ENCODE assay signal across 8 mouse cellular contexts in the genomic region with DNA sequence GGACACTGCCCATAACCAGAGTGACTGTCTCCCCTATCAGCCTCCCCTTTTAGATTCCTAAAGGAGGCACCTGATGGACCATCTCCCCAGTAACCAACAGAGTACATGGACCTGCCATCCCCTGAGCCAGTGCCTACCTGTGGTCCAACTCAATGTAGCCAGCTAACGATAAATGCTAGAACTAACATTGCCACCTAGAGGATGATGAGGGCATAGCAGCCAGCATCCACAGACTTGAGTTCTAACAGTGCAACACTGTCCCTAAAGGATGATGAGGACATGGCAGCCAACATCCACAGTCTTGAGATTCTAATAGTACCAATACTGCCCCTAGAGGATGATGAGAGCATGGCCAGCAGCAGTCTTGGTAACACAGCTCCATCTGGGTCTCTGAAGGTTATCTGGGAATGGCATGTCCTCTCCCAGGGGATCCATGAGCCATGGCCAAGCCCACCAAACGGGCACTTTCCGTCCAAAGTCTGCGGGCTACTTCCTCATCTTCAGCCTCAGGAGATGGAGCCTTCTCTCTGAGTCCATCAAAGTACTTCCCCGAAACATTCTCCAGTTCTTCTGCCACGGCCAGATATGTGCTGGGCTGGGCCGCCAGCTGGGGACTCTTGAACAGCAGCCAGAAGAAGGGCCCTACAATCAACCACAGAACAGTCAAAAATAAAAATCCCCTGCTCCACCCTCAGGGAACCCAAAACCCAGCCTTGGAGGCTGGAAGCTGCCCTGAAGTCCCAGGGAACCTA. TPM values are rescaled to one million over a fixed set of nuclear protein-coding genes. Genes with fewer than 3 reads are reported as not detected.
A peak's percentile ranks its signal among the peaks of the same experiment; 100 is the strongest.
DNase-seq lines count a peak whose midpoint lies in the region; ATAC-seq lines count a peak whose summit lies in the region.

No protein-coding gene starts in this region.

- H3K27ac ChIP-seq in hindbrain, embryonic 11.5 days (ENCODE audit: low read depth, low read length): no peak overlapping the region
- no peak overlapping the region for H3K27ac ChIP-seq in lung, embryonic 16.5 days (ENCODE audit: low read length)

- peak; percentile 93 for DNase-seq in NIH3T3 (ENCODE audit: low read depth)
- peak; percentile 93 to 95 for DNase-seq in cerebellum, postnatal 10 days
- peak; percentile 80 to 84 for DNase-seq in frontal cortex, postnatal 10 days (ENCODE audit: low spot score in 2 of 2)
- peak; percentile 93 for DNase-seq in hindbrain, embryonic 11.5 days (ENCODE audit: low spot score)
- peak; percentile 95 for DNase-seq in layer of hippocampus, adult 9-11 months
- DNase-seq in ovary, postnatal 36 days (ENCODE audit: low spot score): peak; percentile 67
- DNase-seq in thymus, postnatal 14 days: peak; percentile 88

- no peaks in the 10 kb centered on the region for H3K9me3 ChIP-seq in hindbrain, embryonic 11.5 days (ENCODE audit: control insufficient read depth, low read length)
- no peaks in the 10 kb centered on the region for H3K9me3 ChIP-seq in lung, embryonic 16.5 days (ENCODE audit: control insufficient read depth, low read length)

- 76% methylated on average over 7 of the region's 7 CpGs for WGBS in hindbrain, embryonic 11.5 days
- 67% methylated on average over 7 of the region's 7 CpGs for WGBS in lung, embryonic 16.5 days

- H3K36me3 ChIP-seq in hindbrain, embryonic 11.5 days (ENCODE audit: control insufficient read depth, insufficient read depth, low read length): peaks cover 3% of the 10 kb centered on the region; the same call in 1 of the 2 replicates
- H3K36me3 ChIP-seq in lung, embryonic 16.5 days (ENCODE audit: control insufficient read depth, insufficient read depth, low read length): peaks cover 20% of the 10 kb centered on the region

- no peak overlapping the region for H3K4me3 ChIP-seq in hindbrain, embryonic 11.5 days (ENCODE audit: low read depth, low read length)
- no peak overlapping the region for H3K4me3 ChIP-seq in lung, embryonic 16.5 days (ENCODE audit: low read length)

- no peak overlapping the region for H3K9ac ChIP-seq in hindbrain, embryonic 11.5 days (ENCODE audit: low read depth, low read length)
- no peak overlapping the region for H3K9ac ChIP-seq in lung, embryonic 16.5 days (ENCODE audit: low read length)

- no peaks in the 10 kb centered on the region for H3K27me3 ChIP-seq in hindbrain, embryonic 11.5 days (ENCODE audit: control insufficient read depth, insufficient read depth, low read length)
- H3K27me3 ChIP-seq in lung, embryonic 16.5 days (ENCODE audit: control insufficient read depth, insufficient read depth, low read depth, low read length): no peaks in the 10 kb centered on the region

- peak; percentile 93 for ATAC-seq in hindbrain, embryonic 11.5 days (ENCODE audit: low FRiP score)
- ATAC-seq in lung, embryonic 16.5 days (ENCODE audit: low read depth): peak; percentile 94

- H3K4me2 ChIP-seq in hindbrain, embryonic 11.5 days (replicated peaks; ENCODE audit: low read depth, low read length): no peak overlapping the region
- H3K4me2 ChIP-seq in lung, embryonic 16.5 days (ENCODE audit: low read depth, low read length): no peak overlapping the region

- no peaks in the 10 kb centered on the region for H3K4me1 ChIP-seq in hindbrain, embryonic 11.5 days (replicated peaks; ENCODE audit: control insufficient read depth, insufficient read depth, low read length)
- H3K4me1 ChIP-seq in lung, embryonic 16.5 days (replicated peaks; ENCODE audit: control insufficient read depth, insufficient read depth, low read length): no peaks in the 10 kb centered on the region

RNA-seq across cellular contexts. Expression of a gene that starts 18.1 kb away (rescaled TPM):
- polyA plus RNA-seq in hindbrain, embryonic 11.5 days (2014; fragmentation: Nextera tagmentation; extraction: Ambion mirVana): 28.3 and 29.1 TPM in 2 replicates
- 19.5 and 22.4 TPM in 2 replicates for polyA plus RNA-seq in lung, embryonic 16.5 days (2015; fragmentation: Nextera tagmentation; extraction: Ambion mirVana)

RNA-seq across cellular contexts. Expression of a gene that starts 29.8 kb away (rescaled TPM):
- polyA plus RNA-seq in hindbrain, embryonic 11.5 days (2014; fragmentation: Nextera tagmentation; extraction: Ambion mirVana): 0.73 and 1.2 TPM in 2 replicates
- 0.68 and 0.96 TPM in 2 replicates for polyA plus RNA-seq in lung, embryonic 16.5 days (2015; fragmentation: Nextera tagmentation; extraction: Ambion mirVana)

RNA-seq across cellular contexts. Expression of a gene that starts 33.1 kb away (rescaled TPM):
- polyA plus RNA-seq in hindbrain, embryonic 11.5 days (2014; fragmentation: Nextera tagmentation; extraction: Ambion mirVana): 4.6 and 4.9 TPM in 2 replicates
- 21.3 and 23.6 TPM in 2 replicates for polyA plus RNA-seq in lung, embryonic 16.5 days (2015; fragmentation: Nextera tagmentation; extraction: Ambion mirVana)
